Mouse (Mus musculus) thymus, postnatal 0 days (tissue): ENCODE measurements around the gene Habp4. TPM values are rescaled to one million over a fixed set of nuclear protein-coding genes. Genes with fewer than 3 reads are reported as not detected.

ENCODE experiments used
- DNase-seq: peaks from one replicate; pipeline ENCODE4 v3.0.0-alpha.2; 2015; ENCODE audit warnings: low spot score
- polyA plus RNA-seq: library from polyadenylated mRNA; unstranded; fragments of >200 nt; fragmentation: Nextera tagmentation; extraction: Ambion mirVana; gene quantifications from 2 replicates; pipeline ENCODE4 v1.2.1, GENCODE M21; 2015

The Habp4 gene
- polyA plus RNA-seq, 1 experiment from 2014 or later = 6.9 TPM

DNA sequence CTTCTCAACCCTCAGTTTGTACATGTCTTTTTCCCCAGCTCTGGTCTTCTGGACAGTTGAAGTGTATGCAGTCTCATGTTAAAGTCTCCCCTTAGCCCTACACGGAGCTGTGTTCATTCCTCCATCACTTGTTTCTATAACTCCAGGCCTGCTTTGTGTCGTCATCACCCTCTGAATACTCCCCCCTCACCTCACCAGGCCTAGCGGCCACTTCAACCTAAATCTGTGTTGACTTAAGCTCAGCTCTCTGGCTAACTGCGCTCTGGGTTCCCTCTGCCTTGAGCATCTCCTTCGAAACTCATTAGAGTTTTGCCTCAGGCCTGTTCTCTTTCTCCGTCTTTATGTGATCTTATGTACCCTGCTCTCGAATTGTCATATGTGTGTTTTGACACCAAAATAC is 16.4 kb downstream of the Habp4 start:
- DNase-seq = no peak

DNA sequence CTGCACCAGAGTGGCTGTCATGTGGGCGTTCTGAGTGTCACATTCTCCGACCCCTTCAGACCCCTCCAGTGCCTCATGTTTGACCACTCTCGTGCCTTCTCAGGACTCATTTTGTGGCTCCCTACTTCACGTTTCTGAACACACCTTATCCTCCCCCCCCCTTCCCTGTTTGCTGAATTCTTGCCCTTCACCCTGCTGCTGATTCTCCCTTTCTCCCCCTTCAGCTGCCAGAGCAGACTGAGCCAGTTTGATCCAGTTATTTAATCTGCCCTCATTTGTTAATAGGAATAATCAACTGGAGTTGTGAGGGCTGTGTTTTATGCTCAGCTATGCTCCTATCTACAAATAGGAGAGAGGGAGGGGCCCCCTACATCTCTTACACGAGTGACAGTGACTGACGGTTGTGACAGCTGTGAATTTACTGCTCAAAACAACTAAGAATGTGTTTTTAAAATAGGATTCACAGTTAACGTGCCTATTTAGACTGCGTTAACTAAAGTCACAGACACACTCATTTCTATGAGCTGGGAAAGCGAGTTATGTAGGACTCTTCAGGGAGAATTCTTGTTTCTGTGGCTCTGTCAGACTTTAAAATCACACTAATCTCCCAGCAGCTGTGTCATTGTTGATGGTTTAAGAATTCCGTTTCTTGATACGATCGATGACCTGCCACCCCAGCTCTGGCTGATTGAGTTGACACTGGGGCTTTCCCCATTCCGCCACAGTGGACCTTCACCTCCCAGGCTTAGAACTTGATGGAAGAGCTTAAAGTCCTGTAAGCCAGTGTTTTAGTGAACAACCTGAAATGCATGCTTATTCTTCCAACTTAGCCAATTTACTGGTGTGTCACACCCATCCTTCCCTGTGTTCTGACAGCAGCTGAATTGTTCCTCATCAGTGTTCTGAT is 17.4 kb downstream of the Habp4 start:
- no peak for DNase-seq

DNA sequence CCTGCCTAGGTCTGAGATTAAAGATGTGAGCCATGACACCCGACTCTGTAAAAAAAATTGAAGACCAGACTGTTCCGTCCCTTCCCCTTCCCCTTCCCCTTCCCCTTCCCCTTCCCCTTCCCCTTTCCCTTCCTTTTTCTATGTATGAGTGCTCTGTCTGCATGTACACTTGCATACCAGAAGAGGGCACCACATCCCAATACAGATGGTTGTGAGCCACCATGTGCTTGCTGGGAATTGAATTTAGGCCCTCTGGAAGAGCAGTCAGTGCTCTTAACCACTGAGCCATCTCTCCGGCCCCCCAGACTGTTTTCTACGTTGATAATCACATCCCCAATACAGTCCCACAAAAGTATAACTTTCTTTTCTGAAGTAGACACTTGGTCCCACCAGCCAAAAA is 18.7 kb downstream of the Habp4 start:
- DNase-seq = no peak

DNA sequence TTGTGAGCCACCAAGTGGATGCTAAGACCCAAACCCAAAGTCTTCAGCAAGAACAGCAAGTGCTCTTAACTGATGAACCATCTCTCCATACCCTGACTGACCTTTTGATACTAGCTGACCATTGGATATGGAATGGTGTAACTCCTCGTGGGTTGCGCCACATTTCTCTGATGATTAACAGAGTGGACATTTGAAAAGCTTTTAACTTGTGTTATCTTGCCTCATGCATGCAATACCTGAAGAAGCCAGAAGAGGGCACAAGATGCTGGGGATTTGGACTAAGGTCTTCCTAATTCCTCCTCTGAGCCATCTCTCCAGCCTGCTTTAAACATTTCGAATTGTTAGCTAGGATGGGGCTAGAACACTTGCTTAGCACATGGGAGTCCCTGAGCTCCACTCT is 19.3 kb downstream of the Habp4 start:
- DNase-seq = peak; percentile 64

DNA sequence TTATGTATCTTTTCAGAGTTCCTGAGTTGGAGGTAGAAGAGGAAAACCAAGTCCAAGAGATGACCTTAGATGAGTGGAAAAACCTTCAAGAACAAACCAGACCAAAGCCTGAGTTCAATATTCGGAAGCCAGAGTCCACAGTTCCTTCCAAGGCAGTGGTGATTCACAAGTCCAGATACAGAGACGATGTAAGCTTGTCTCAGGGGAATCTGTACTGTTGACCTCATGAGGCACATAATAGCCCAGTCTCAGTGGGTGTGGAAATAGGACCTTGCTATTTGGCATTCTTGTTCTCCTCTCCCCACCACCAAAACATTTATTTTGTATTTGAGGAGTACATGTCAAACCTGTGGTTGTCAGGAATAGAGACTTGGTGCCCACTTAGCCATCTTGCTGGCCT is 20.5 kb downstream of the Habp4 start:
- no peak for DNase-seq

DNA sequence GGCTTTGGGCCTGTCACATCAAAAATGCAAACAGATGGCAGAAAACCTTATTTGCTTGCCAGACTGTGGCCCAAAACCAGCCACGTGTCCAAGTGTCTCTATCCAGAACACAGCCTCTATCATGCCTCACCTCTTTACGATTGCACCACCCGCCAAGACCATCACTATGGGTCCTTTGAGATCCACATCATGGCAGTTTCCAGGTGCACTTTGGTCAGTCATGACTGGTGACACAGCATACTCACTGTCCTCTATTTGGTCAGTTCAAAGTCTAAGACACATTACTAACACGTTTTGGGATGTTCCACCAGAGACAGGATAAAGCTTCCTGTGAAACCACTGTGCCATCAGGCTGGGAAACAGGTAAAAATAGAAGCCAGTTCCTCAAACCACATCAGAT is 22.0 kb downstream of the Habp4 start:
- DNase-seq = no peak

DNA sequence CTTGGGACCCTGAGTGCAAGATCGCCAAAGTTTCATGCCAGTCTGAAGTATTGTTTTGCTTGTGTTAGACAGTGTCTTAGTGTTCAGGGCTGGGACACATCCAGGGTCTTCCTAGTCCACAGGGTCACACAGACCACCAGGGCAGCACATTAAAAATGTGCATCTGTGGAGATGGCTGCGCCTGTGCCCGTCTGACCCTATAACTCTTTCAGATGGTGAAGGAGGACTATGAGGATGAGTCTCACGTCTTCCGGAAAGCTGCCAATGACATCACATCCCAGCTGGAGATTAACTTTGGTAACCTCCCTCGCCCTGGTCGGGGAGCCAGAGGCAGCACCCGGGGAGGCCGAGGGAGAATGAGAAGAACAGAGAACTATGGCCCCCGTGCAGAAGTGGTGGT is 22.7 kb downstream of the Habp4 start:
- DNase-seq = no peak

DNA sequence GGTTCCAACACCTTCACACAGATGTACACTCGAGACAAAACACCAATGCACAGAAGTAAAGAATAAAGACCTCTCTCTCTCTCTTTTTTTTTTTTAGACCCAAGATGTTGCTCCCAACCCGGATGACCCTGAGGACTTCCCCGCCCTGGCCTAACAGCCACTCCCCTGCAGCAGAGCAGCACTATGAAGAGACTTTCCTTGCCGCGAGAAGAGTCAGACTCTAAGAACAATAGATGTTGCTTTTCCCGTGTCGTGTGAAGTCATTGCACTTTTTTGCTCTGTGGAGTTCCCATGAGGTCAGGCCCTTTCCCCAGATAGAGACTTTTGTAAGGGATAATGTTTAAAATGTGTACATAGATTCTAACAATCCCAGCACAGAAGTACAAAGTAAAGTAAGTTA is 23.6 kb downstream of the Habp4 start:
- no peak for DNase-seq

DNA sequence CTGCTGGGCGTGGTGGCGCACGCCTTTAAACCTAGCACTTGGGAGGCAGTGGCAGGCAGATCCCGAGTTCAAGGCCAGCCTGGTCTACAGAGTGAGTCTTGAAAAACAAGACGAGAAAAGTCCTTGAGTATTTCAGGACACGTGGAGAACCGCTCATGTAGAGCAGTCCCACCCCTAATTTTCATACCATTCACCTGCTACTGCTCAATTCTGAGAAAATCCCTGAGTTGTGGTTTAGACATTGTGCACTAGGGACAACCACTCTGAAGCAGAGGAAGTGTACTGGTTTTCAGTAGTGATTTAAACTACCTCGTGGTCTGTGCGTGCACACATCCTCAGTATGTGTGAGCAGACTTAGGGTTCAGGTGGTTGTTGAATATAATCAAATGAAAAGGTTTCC is 24.0 kb downstream of the Habp4 start:
- no peak for DNase-seq

DNA sequence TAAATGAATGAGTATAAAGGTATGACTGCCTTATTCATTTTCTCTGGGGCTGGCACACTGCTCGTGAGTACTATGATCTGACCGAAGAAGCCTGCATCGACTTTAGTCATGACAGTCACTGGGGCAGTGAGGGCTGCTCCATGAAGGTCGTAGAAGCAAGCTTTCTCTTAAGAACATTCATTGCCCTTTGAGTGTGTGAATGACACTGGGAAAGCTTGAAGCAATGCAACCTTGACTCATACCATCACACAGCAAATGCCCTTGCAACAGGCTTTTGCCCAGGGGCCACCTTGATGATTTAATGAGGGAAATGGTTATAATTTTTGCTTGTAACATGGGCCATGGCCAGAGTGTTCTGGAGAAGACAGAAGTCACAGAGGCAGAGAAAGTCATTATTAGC is 24.9 kb downstream of the Habp4 start:
- no peak for DNase-seq

DNA sequence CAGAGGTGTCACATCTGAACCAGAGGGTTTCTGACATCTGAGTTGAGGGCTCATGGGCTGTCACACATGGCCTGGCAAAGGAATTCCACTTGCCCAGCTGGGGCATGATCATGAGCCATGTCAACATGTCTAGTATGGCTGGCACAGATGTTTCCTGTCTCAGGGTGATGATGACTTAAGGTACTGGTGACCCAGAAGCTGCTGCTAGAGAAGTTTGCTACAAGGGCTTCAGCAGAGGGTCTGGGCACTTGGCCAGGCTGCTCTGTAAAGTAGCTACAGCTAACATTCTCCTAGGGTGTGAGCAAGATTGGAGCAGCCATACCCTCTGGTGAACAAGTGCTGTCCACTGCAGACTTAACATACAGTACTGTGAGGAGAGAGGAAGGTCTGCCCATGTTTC is 25.4 kb downstream of the Habp4 start:
- DNase-seq = no peak

DNA sequence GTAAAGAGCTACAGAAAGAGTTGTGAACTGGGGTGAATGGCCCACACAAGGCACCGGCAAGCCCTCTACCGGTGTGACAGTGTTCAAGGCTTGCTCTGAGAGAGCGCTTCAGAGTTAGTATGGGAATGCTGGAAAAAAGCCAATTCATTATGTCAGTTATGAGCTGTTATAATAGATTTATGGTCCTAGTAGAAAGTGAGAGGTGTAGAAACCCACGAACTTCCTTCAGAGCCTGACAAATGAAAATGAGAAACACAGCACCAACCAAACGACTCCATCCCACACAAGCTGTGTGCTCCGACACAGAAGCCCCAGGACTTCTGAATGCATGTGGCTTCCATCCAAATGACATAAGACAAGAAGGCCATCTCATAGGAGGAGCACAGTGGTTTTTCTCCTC is 36.3 kb downstream of the Habp4 start:
- DNase-seq = no peak

DNA sequence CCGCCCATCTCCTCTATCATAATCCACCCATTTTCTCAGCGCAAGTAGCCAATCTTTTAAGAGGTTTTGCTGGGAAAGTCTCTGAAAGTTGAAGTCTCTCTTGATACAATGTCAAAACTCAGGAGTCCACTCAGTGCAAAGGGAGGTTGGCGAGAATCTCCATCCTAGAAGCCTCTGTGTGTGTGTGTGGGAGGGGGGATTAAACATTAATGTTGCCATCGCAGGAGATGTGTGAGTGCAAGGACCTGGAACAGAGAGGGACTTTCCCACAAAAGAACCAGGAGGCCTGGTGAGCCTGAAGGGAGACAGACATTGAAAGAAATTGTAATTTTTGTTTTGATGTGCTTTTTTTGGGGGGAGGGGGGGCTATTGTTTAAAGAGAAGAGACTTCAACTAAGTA is 36.7 kb downstream of the Habp4 start:
- no peak for DNase-seq

DNA sequence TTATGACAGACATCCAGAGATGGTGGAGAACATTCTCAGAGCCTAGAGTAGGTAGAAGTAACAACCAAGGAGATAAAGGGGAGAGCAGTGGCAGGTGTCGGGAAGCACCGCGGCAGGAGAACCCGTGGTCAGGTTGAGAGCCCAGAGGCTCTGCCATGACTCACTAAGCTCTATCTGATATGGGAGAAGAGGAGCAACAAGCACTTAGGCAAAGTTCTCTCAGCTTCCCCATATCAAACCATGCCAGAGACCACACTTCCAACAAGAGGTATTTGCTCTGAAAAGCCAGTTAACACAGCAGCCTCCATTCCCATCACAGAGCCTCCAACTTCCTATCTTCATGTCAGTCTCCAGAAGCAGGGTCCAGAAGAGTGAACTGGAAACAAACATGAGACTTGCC is 39.3 kb downstream of the Habp4 start:
- no peak for DNase-seq

DNA sequence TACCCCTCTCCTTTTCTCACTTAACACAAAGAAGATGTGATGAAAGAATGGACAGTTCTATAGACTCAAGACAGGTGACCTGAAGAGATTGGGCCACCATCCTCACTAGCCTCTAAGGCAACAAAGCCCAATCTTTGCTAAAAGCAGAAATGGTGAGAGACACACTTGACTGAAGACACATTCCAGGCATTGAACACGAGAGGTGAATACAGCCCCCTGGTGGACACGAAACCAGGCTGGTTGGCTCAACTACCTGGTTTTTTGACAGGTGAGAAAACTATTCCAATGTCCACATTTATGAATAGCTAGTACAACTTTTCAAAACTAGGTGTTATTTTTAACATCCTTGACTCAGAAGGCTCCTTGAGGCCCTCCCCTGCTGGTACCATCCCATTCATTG is 43.1 kb downstream of the Habp4 start:
- DNase-seq = peak; percentile 34

DNA sequence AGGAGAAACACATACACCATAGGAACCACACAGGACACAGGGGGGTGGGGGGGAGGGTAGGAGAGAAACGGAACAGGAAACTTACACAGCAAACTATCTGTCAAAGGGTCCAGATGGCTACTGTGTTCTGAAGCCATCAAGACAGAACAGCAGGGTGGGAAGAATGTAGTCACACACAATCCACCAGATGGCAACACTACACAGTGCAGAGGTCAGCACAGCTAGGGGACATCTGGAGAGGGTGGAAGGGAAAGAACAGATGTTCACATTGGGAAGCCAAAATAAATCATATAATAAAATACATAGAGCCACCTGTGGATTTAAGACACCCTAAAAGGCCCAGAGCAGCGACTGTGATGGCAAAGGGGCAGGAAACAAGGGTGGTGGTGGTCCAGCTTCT is 43.6 kb downstream of the Habp4 start:
- DNase-seq = no peak

DNA sequence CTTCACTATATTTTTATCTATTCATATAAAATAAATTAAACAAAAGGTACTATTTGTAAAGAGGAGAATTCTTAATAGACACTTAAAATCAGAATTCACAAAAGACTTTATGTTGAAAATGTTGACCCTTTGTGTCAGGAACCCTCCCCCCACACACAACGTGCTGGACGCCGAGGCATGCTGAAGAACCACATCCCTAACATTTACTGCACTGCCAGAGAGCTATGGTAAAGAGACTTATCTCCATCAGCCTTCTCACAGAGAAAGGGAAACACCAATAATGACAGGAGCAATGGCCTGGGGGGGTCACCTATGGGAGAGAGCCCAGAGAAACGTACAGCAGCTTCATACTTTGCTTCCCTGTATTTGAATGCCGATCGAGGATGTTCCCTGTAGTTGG is 46.5 kb downstream of the Habp4 start:
- DNase-seq = no peak

DNA sequence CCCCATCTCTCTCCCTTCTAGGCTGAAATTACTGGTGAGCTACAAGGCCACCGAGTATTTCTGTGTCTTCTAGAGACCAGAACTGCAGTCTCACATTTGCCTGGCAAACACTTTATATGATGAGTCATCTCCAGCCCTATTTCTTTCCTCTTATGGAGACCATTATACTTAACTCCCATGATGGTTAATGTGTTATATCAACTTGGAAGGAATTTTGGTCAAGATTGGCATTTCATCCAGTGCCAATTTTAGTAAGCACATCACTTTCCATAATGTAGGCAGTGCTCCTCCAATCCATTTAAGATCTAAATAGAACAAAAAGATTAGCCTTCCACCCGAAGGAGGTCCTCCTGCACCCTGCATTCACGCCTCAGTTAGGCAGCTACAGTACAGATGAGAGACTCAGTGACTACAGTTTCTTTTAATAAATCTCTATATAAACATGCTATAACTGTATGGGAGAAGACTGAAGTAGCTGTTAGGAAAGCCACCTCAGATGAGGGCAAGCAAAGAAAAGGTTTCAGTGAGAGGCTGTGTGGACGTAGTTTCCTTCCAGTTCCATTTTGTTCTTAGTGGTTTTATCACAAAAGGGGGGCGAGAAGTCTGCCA is 50.5 kb downstream of the Habp4 start:
- no peak for DNase-seq

DNA sequence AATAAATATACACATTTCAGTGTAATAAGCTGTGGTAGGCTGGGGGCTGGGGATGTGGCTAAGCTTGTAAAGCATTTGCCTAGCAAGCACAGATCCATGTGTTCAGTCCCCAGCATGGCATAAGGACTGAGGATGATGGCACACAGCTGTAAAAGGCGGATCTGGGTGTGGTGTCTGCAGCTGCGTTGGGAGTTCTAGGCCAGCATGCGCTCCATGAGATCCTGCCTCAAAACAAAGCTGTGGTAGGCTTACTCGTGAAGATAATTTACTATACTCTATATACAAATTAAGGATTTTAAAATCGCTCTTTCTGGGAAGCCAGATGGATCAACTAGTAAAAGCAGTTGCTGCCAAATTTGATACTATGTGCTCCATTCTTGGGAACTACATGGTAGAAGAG is 53.3 kb downstream of the Habp4 start:
- DNase-seq = no peak

DNA sequence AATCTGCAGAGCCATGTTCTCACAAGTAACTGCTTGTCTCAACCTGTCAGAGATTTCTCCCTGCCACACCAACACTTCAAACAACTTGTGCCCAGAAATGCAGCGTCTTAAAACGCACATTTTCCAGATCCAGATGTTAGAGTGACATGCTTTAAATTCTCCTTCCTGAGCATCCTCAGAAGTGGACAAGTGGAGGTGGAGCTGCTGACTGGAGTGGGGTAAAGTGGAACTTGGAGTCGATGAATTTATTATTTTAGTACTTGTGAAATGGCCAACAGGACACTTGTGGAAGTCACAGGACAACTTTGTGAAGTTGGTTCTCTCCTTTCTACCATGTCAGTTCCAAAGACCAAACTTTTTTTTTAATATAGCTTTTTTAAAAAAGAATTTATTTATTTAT is 64.1 kb downstream of the Habp4 start:
- DNase-seq = no peak

DNA sequence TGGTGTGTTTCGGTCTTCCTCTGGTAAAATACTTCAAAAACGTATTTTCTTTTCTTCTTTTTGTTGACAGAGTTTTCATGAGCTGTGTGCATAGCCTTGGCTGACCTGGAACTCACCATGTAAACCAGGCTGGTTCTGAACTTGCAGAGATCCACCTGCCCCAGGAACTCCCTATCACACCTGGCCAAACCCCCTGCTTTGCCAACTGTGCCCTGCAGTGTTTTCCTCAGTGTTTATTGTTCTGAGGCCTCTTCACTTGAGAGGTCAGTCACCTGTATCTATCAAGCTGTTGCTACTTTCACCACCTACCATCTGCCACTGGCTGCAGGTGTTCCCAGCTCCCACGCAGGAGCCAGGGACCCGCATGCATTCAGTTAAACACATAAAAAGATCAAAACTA is 65.1 kb downstream of the Habp4 start:
- no peak for DNase-seq

DNA sequence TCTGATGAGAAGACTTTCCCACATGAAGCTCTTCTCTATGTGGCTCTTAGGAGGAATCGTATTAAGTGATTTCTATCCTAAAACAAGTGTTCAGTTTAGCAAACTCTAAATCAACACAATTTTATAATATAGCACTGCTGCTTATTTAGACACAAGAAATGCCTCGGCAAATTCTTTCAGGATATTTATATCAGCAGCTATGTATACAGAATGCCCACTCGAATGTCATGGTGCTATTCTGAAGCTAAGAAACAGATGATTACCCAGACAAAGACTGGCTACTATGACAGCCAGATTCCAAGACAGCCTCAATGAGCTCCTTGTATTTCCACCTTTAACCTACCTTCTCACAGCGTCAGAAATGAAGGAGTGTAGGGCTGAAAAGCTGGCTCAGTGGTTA is 71.5 kb downstream of the Habp4 start:
- DNase-seq = no peak

DNA sequence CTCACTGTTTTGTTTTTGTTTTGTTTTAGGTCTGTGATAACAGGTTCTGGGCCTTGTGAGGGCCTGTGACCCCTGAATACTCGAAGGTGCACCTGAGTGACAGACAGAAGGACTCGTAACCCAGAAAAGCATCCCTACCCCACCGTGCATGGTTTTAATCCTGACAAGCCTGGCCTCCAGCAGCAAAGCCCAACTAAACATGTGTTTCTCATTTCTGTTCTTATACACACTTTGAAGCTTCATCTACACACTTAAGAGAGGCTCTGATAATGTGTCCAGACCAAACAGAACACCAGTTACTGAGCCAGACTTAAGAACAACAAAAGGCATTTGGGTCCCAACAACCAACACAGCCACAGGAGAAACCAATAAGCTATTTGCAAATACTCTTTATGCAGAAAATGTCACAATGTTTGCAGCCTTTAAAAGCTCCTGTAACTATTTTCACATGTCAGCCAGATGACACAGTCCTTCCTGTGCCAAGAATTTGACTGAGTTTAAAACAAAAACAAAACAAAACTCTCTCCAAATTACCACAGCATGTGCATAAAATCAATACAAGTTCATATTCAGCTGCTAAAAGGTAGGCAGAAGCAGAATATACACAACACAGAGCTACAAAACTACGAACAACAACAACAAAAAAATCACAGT is 73.6 kb downstream of the Habp4 start:
- no peak for DNase-seq
